Mouse (Mus musculus) liver, adult 2 months (tissue): ENCODE measurements around the gene Btbd35f13. TPM values are rescaled to one million over a fixed set of nuclear protein-coding genes. Genes with fewer than 3 reads are reported as not detected.
"Not testable (repeated sequence)": the region's sequence is repeated elsewhere in the genome, so short reads cannot be mapped to it uniquely, and the experiment has no call there.

Experiments used
- DNase-seq: peaks from one replicate; pipeline ENCODE4 v3.0.0-alpha.2; 2011; ENCODE audit warnings: low read depth, low spot score; ENCODE audit errors: extremely low read depth
- H3K27ac ChIP-seq: fragments of 200-500 bp; replicated peaks from 2 replicates; pipeline ENCODE4 v1.5.1; 2012; ENCODE audit warnings: low read depth, mild to moderate bottlenecking, control low read depth, inconsistent platforms, low read length; ENCODE audit not compliant: insufficient read depth
- H3K27me3 ChIP-seq: fragments of 200-500 bp; 2 replicates; pipeline ENCODE4 v1.6.1; 2012; ENCODE audit warnings: mild to moderate bottlenecking, moderate library complexity, low read length, inconsistent platforms; ENCODE audit not compliant: control insufficient read depth, insufficient read depth
- H3K36me3 ChIP-seq: fragments of 200-500 bp; 2 replicates; pipeline ENCODE4 v1.6.1; 2012; ENCODE audit warnings: low read length, inconsistent platforms; ENCODE audit not compliant: control insufficient read depth, insufficient read depth
- H3K4me1 ChIP-seq: fragments of 200-500 bp; 2 replicates; pipeline ENCODE4 v1.6.1; 2011; ENCODE audit warnings: low read length; ENCODE audit not compliant: control insufficient read depth, insufficient read depth
- H3K4me3 ChIP-seq: fragments of 200-500 bp; 2 replicates; pipeline ENCODE4 v1.5.1; 2011; ENCODE audit warnings: low read depth, mild to moderate bottlenecking, control low read depth, low read length, moderate library complexity; ENCODE audit not compliant: insufficient read depth
- H3K79me2 ChIP-seq: fragments of 200-500 bp; 2 replicates; pipeline ENCODE4 v1.6.1; 2012; ENCODE audit warnings: inconsistent platforms, mild to moderate bottlenecking, low read length, moderate library complexity; ENCODE audit not compliant: control insufficient read depth, insufficient read depth
- H3K9ac ChIP-seq: fragments of 200-500 bp; 2 replicates; pipeline ENCODE4 v1.6.1; 2012; ENCODE audit warnings: low read depth, mild to moderate bottlenecking, control low read depth, inconsistent platforms, low read length
- WGBS: fragments of 180-500 bp; shearing (Covaris S2); methylation state at CpG from one replicate; pipeline ENCODE4 v1.1.7; 2018; 5-methylcytosine and 5-hydroxymethylcytosine counted together
- polyA plus RNA-seq: library from polyadenylated mRNA; depleted of rRNA; stranded (reverse); fragments of >200 nt; gene quantifications from 2 replicates; pipeline ENCODE4 v1.2.3, GENCODE M21; 2012; rRNA removed
- total RNA-seq: library from RNA; depleted of rRNA; stranded (reverse); fragments of >200 nt; gene quantifications from 2 replicates; pipeline ENCODE4 v1.2.3, GENCODE M21; 2014; rRNA removed

Gene Btbd35f13
- total RNA-seq (not detected in 2 replicates), polyA plus RNA-seq (not detected in 2 replicates)

GRCm38 (mm10) chrX:33656872-33657271, at the start of gene Btbd35f13:
Btbd35f13 (plus strand) TSS chrX:33657172.
- H3K9ac ChIP-seq, H3K4me1 ChIP-seq, H3K4me3 ChIP-seq, H3K27me3 ChIP-seq, H3K27ac ChIP-seq, H3K36me3 ChIP-seq, DNase-seq, H3K79me2 ChIP-seq: not testable (repeated sequence)
- whole genome bisulfite sequencing = 58% methylated on average over 3 of the region's 3 CpGs

- not testable (repeated sequence) for H3K4me1 ChIP-seq, H3K36me3 ChIP-seq, H3K27me3 ChIP-seq, H3K27ac ChIP-seq, H3K4me3 ChIP-seq, H3K79me2 ChIP-seq, DNase-seq, H3K9ac ChIP-seq
- WGBS = no CpG with 5 or more reads among the region's 3 CpGs
Observed at GRCm38 (mm10) chrX:33702249-33702648, 45.3 kb downstream of the Btbd35f13 start, which contains the start of gene Btbd35f14. Btbd35f14 (minus strand) TSS chrX:33702349.

Other genes with a start within 250 kb of the Btbd35f13 start
- not detected in 2 replicates for gene Btbd35f15, start 79.9 kb upstream of the Btbd35f13 start, total RNA-seq
- not detected in 2 replicates for gene Btbd35f15, start 79.9 kb upstream of the Btbd35f13 start, polyA plus RNA-seq
- gene Btbd35f14, start 45.2 kb downstream of the Btbd35f13 start, total RNA-seq = not detected in 2 replicates
- gene Btbd35f14, start 45.2 kb downstream of the Btbd35f13 start, polyA plus RNA-seq = not detected in 2 replicates